Mouse (Mus musculus) hindbrain, embryonic 11.5 days (tissue): ENCODE data around the gene Nop16. TPM values are rescaled to one million over a fixed set of nuclear protein-coding genes. Genes with fewer than 3 reads are reported as not detected.
A peak's percentile ranks its signal among the peaks of the same experiment; 100 is the strongest.

ENCODE experiments used
- ATAC-seq: fragments of 200-750 bp; cut with Nextera tagmentation; 2 replicates; pipeline ENCODE4 v1.8.0; 2017; ENCODE audit warnings: mild to moderate bottlenecking, moderate TSS enrichment, moderate library complexity; ENCODE audit not compliant: low FRiP score
- DNase-seq: peaks from one replicate; pipeline ENCODE4 v3.0.0-alpha.2; 2015; ENCODE audit warnings: low spot score
- H3K27ac ChIP-seq: fragments of 300-500 bp; sonication (generic); 2 replicates; pipeline ENCODE4 v1.5.1; 2014; ENCODE audit warnings: mild to moderate bottlenecking, low read depth, low read length
- H3K27me3 ChIP-seq: fragments of 300-500 bp; sonication (generic); 2 replicates; pipeline ENCODE4 v1.6.1; 2014; ENCODE audit warnings: mild to moderate bottlenecking, low read length, moderate library complexity, mixed read lengths; ENCODE audit not compliant: control insufficient read depth, insufficient read depth
- H3K36me3 ChIP-seq: fragments of 300-500 bp; sonication (generic); 2 replicates; pipeline ENCODE4 v1.6.1; 2014; ENCODE audit warnings: mild to moderate bottlenecking, low read length, moderate library complexity, mixed read lengths; ENCODE audit not compliant: control insufficient read depth, insufficient read depth
- H3K4me1 ChIP-seq: fragments of 300-500 bp; sonication (generic); replicated peaks from 2 replicates; pipeline ENCODE4 v1.6.1; 2014; ENCODE audit warnings: low read length, mixed read lengths; ENCODE audit not compliant: control insufficient read depth, insufficient read depth
- H3K4me2 ChIP-seq: fragments of 300-500 bp; sonication (generic); replicated peaks from 2 replicates; pipeline ENCODE4 v1.6.1; 2014; ENCODE audit warnings: mild to moderate bottlenecking, low read depth, low read length
- H3K4me3 ChIP-seq: fragments of 300-500 bp; sonication (generic); 2 replicates; pipeline ENCODE4 v1.5.1; 2014; ENCODE audit warnings: low read depth, low read length
- H3K9ac ChIP-seq: fragments of 300-500 bp; sonication (generic); 2 replicates; pipeline ENCODE4 v1.6.1; 2014; ENCODE audit warnings: low read depth, low read length
- H3K9me3 ChIP-seq: fragments of 300-500 bp; sonication (generic); 2 replicates; pipeline ENCODE4 v1.6.1; 2016; ENCODE audit warnings: low read length; ENCODE audit not compliant: control insufficient read depth
- WGBS: fragments of 180-500 bp; shearing (Covaris S2); extraction: QIAGEN DNeasy Blood & Tissue Kit; methylation state at CpG from one replicate; pipeline ENCODE4 v1.1.7; 2014; 5-methylcytosine and 5-hydroxymethylcytosine counted together
- polyA plus RNA-seq: library from polyadenylated mRNA; unstranded; fragments of >200 nt; fragmentation: Nextera tagmentation; extraction: Ambion mirVana; gene quantifications from 2 replicates; pipeline ENCODE4 v1.2.1, GENCODE M21; 2014

Gene Nop16
- polyA plus RNA-seq, 1 experiment from 2014 or later, result 63.0 TPM

GRCm38 (mm10) chr13:54603501-54603900 lies 13.6 kb upstream of the Nop16 start:
- Histone ChIP-seq H3K27ac (no peak overlapping the region), H3K4me1 (no peaks in the 10 kb centered on the region), H3K36me3 (no peaks in the 10 kb centered on the region), H3K27me3 (no peaks in the 10 kb centered on the region), H3K9me3 (no peaks in the 10 kb centered on the region), H3K4me3 (no peak overlapping the region), H3K4me2 (no peak overlapping the region), H3K9ac (no peak overlapping the region)
- DNase-seq (no peak), ATAC-seq (no peak)

GRCm38 (mm10) chr13:54602639-54603111 lies 12.8 kb upstream of the Nop16 start:
- no peak overlapping the region for H3K4me2 ChIP-seq
- no peaks in the 10 kb centered on the region for H3K27me3 ChIP-seq
- no peaks in the 10 kb centered on the region for H3K36me3 ChIP-seq
- no peak overlapping the region for H3K4me3 ChIP-seq
- no peak for DNase-seq
- H3K27ac ChIP-seq, result no peak overlapping the region
- WGBS, result 56% methylated on average over 3 of the region's 3 CpGs
- H3K4me1 ChIP-seq, result no peaks in the 10 kb centered on the region
- H3K9ac ChIP-seq, result no peak overlapping the region
- H3K9me3 ChIP-seq, result no peaks in the 10 kb centered on the region
- no peak for ATAC-seq

- no peak for ATAC-seq
- DNase-seq, result no peak
- H3K4me2 ChIP-seq, result no peak overlapping the region
- H3K4me3 ChIP-seq, result no peak overlapping the region
- H3K4me1 ChIP-seq, result no peaks in the 10 kb centered on the region
- H3K27ac ChIP-seq, result no peak overlapping the region
- H3K27me3 ChIP-seq, result no peaks in the 10 kb centered on the region
- H3K9ac ChIP-seq, result no peak overlapping the region
- no peaks in the 10 kb centered on the region for H3K36me3 ChIP-seq
- 85% methylated on average over 12 of the region's 12 CpGs for WGBS
- no peaks in the 10 kb centered on the region for H3K9me3 ChIP-seq
Measured at GRCm38 (mm10) chr13:54598622-54599143, 8.8 kb upstream of the Nop16 start.

- no peak overlapping the region for H3K9ac ChIP-seq
Measured at GRCm38 (mm10) chr13:54596870-54597269, 7.0 kb upstream of the Nop16 start.

GRCm38 (mm10) chr13:54596107-54596690 lies 6.3 kb upstream of the Nop16 start:
- no peak for ATAC-seq
- H3K4me3 ChIP-seq, result no peak overlapping the region
- no peaks in the 10 kb centered on the region for H3K9me3 ChIP-seq
- no peak overlapping the region for H3K4me2 ChIP-seq
- no peaks in the 10 kb centered on the region for H3K4me1 ChIP-seq
- 75% methylated on average over 8 of the region's 8 CpGs for WGBS
- H3K27me3 ChIP-seq, result no peaks in the 10 kb centered on the region
- no peak overlapping the region for H3K27ac ChIP-seq
- no peak overlapping the region for H3K9ac ChIP-seq
- DNase-seq, result no peak
- no peaks in the 10 kb centered on the region for H3K36me3 ChIP-seq

More at GRCm38 (mm10) chr13:54596870-54597269, 7.0 kb upstream of the Nop16 start:
- Histone ChIP-seq H3K27ac (no peak overlapping the region), H3K36me3 (no peaks in the 10 kb centered on the region), H3K9me3 (no peaks in the 10 kb centered on the region), H3K27me3 (no peaks in the 10 kb centered on the region), H3K4me3 (no peak overlapping the region), H3K4me1 (no peaks in the 10 kb centered on the region), H3K4me2 (no peak overlapping the region)
- ATAC-seq (no peak), DNase-seq (no peak)
- 63% methylated on average over 5 of the region's 5 CpGs for WGBS

- no peaks in the 10 kb centered on the region for H3K36me3 ChIP-seq
- H3K27ac ChIP-seq, result no peak overlapping the region
- no peak overlapping the region for H3K9ac ChIP-seq
- ATAC-seq (no peak), DNase-seq (no peak)
- H3K4me1 ChIP-seq, result no peaks in the 10 kb centered on the region
- 91% methylated on average over 11 of the region's 11 CpGs for WGBS
- no peaks in the 10 kb centered on the region for H3K9me3 ChIP-seq
- H3K27me3 ChIP-seq, result no peaks in the 10 kb centered on the region
- no peak overlapping the region for H3K4me2 ChIP-seq
- no peak overlapping the region for H3K4me3 ChIP-seq
Measured at GRCm38 (mm10) chr13:54593617-54594016, 3.7 kb upstream of the Nop16 start.

GRCm38 (mm10) chr13:54591776-54592356 lies 2.0 kb upstream of the Nop16 start:
- ATAC-seq (no peak), DNase-seq (no peak)
- Histone ChIP-seq H3K4me3 (no peak overlapping the region), H3K27me3 (no peaks in the 10 kb centered on the region), H3K4me2 (no peak overlapping the region), H3K9me3 (no peaks in the 10 kb centered on the region), H3K27ac (no peak overlapping the region), H3K36me3 (no peaks in the 10 kb centered on the region), H3K4me1 (no peaks in the 10 kb centered on the region), H3K9ac (no peak overlapping the region)
- WGBS, result 91% methylated on average over 8 of the region's 8 CpGs

- Histone ChIP-seq H3K9ac (peak overlapping the region; percentile 53), H3K4me3 (peak overlapping the region; percentile 75), H3K27me3 (no peaks in the 10 kb centered on the region), H3K9me3 (no peaks in the 10 kb centered on the region), H3K36me3 (no peaks in the 10 kb centered on the region), H3K4me2 (peak overlapping the region; percentile 52), H3K27ac (no peak overlapping the region), H3K4me1 (no peaks in the 10 kb centered on the region)
- no peak for DNase-seq
- WGBS, result 2% methylated on average over 24 of the region's 24 CpGs
- ATAC-seq, result peak; percentile 25
Measured at GRCm38 (mm10) chr13:54589414-54589995, 385 bp downstream of the Nop16 start.

GRCm38 (mm10) chr13:54585831-54586230 lies 4.1 kb downstream of the Nop16 start:
- no peaks in the 10 kb centered on the region for H3K9me3 ChIP-seq
- H3K4me1 ChIP-seq, result no peaks in the 10 kb centered on the region
- H3K27ac ChIP-seq, result no peak overlapping the region
- H3K27me3 ChIP-seq, result no peaks in the 10 kb centered on the region
- DNase-seq (no peak), ATAC-seq (no peak)
- no peaks in the 10 kb centered on the region for H3K36me3 ChIP-seq
- H3K4me2 ChIP-seq, result no peak overlapping the region
- no peak overlapping the region for H3K4me3 ChIP-seq
- no peak overlapping the region for H3K9ac ChIP-seq
- whole genome bisulfite sequencing, result 93% methylated on average over 11 of the region's 11 CpGs
